Mouse (Mus musculus): ENCODE measurements around the gene Knstrn. TPM values are rescaled to one million over a fixed set of nuclear protein-coding genes. Genes with fewer than 3 reads are reported as not detected.

The Knstrn gene
- total and polyA plus RNA-seq, 3 experiments, result 80.6 to 138 (median 132) TPM

DNA sequence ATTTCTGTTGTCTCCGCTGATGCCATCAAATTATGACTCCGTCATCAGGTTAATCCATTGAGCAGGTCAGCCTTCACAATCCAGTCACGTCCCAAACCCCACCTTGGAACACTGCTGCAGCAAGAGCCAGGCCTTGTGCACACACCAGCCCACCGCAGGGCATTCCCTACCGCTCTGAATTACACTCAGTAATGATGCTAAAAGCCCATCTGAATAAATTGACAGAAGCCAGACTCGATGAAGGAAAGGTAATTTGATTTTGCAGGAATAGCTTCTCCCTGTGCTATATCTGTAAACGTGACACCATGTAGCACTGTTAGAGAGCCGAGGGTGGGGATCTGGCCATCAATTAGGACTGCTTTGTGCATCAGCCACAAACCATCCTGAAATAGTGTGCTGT, 61.5 kb downstream of the Knstrn start:
- no peak for DNase-seq (ENCODE audit: low read depth, low spot score)
- H3K79me2 ChIP-seq (ENCODE audit: control insufficient read depth, insufficient read depth, low read length, poor library complexity), result no peaks in the 10 kb centered on the region
- TF ChIP-seq ZKSCAN1 (IDR thresholded peaks at IDR 0.05; ENCODE audit: low read depth, low read length), result no peak
- no peak for TF ChIP-seq MEF2A (IDR thresholded peaks at IDR 0.05; ENCODE audit: extremely low read depth, insufficient replicate concordance, low read depth, low read length, poor library complexity, severe bottlenecking)
- no peak for TF ChIP-seq RAD21 (IDR thresholded peaks at IDR 0.05; ENCODE audit: low read depth, low read length)
- TF ChIP-seq USF1 (IDR thresholded peaks at IDR 0.05; ENCODE audit: low read depth, low read length), result no peak
- TF ChIP-seq MYC (IDR thresholded peaks at IDR 0.05; ENCODE audit: low read depth, low read length), result no peak
- no peak for TF ChIP-seq ELF1 (IDR thresholded peaks at IDR 0.05; ENCODE audit: low read depth, low read length)
- no peak for TF ChIP-seq SMC3 (IDR thresholded peaks at IDR 0.05; ENCODE audit: low read depth, low read length)
- no peak for TF ChIP-seq NELFE (IDR thresholded peaks at IDR 0.05; ENCODE audit: low read depth, low read length)
- no peak for TF ChIP-seq TCF12 (IDR thresholded peaks at IDR 0.05; ENCODE audit: low read depth, low read length)
- TF ChIP-seq USF2 (IDR thresholded peaks at IDR 0.05; ENCODE audit: borderline replicate concordance in 1 of 2, insufficient read depth in 1 of 2, low read depth in 1 of 2, low read length in 2 of 2), result no peak
- no peak for TF ChIP-seq ZMIZ1 (IDR thresholded peaks at IDR 0.05; ENCODE audit: low read depth, low read length)
- TF ChIP-seq ETS1 (IDR thresholded peaks at IDR 0.05; ENCODE audit: low read depth, low read length), result no peak
- no peak for TF ChIP-seq HCFC1 (IDR thresholded peaks at IDR 0.05; ENCODE audit: low read depth, low read length)
- no peaks in the 10 kb centered on the region for H3K27me3 ChIP-seq (ENCODE audit: control insufficient read depth in 1 of 2, insufficient read depth in 2 of 2, low read length in 2 of 2)
- no peaks in the 10 kb centered on the region for H3K9me3 ChIP-seq (replicated peaks; ENCODE audit: insufficient read depth, low read length)
- H3K27ac ChIP-seq (ENCODE audit: control insufficient read depth, low read depth, low read length), result no peak overlapping the region
- no peaks in the 10 kb centered on the region for H3K36me3 ChIP-seq (ENCODE audit: control insufficient read depth in 1 of 2, insufficient read depth in 2 of 2, low read length in 2 of 2)
- H3K4me1 ChIP-seq (ENCODE audit: control insufficient read depth in 1 of 2, insufficient read depth in 2 of 2, low read length in 2 of 2), result no peaks in the 10 kb centered on the region
- H3K9ac ChIP-seq (ENCODE audit: control insufficient read depth, low read depth, low read length, poor library complexity, severe bottlenecking), result no peak overlapping the region
- H3K4me3 ChIP-seq (ENCODE audit: control insufficient read depth in 1 of 2, insufficient read depth in 1 of 2, low read depth in 2 of 2, low read length in 2 of 2), result no peak overlapping the region

DNA sequence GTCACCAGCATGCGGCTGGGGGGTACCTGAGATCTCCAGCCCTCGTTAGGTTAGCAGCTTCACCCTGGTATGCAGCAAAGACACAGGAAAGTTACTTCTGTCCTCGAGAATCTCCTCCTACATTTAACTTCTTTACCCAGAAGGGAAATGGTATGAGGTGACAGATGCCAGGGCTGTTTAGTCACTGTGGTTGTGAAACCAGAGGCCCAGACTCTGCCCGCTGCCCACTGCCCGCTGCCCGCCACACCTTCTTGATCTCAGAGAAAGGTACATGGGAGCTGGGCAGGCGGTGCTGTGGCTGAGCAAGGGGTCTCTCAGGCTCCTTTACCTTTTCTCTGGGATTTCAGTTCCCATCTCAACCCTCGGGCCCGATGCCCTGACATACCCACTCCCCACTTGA, 62.6 kb downstream of the Knstrn start:
- H3K9me3 ChIP-seq (replicated peaks; ENCODE audit: insufficient read depth, low read length), result no peaks in the 10 kb centered on the region
- no peaks in the 10 kb centered on the region for H3K79me2 ChIP-seq (ENCODE audit: control insufficient read depth, insufficient read depth, low read length, poor library complexity)
- no peaks in the 10 kb centered on the region for H3K36me3 ChIP-seq (ENCODE audit: control insufficient read depth in 1 of 2, insufficient read depth in 2 of 2, low read length in 2 of 2)
- no peaks in the 10 kb centered on the region for H3K27me3 ChIP-seq (ENCODE audit: control insufficient read depth in 1 of 2, insufficient read depth in 2 of 2, low read length in 2 of 2)
- no peaks in the 10 kb centered on the region for H3K4me1 ChIP-seq (ENCODE audit: control insufficient read depth in 1 of 2, insufficient read depth in 2 of 2, low read length in 2 of 2)
- no peak for DNase-seq (ENCODE audit: low read depth, low spot score)
- no peak overlapping the region for H3K9ac ChIP-seq (ENCODE audit: control insufficient read depth, low read depth, low read length, poor library complexity, severe bottlenecking)
- no peak overlapping the region for H3K4me3 ChIP-seq (ENCODE audit: control insufficient read depth in 1 of 2, insufficient read depth in 1 of 2, low read depth in 2 of 2, low read length in 2 of 2)
- no peak overlapping the region for H3K27ac ChIP-seq (ENCODE audit: control insufficient read depth, low read depth, low read length)
- TF ChIP-seq SMC3 (IDR thresholded peaks at IDR 0.05; ENCODE audit: low read depth, low read length) (no peak), TAL1 (IDR thresholded peaks at IDR 0.05; ENCODE audit: low read length) (no peak), MYC (IDR thresholded peaks at IDR 0.05; ENCODE audit: low read depth, low read length) (no peak)

DNA sequence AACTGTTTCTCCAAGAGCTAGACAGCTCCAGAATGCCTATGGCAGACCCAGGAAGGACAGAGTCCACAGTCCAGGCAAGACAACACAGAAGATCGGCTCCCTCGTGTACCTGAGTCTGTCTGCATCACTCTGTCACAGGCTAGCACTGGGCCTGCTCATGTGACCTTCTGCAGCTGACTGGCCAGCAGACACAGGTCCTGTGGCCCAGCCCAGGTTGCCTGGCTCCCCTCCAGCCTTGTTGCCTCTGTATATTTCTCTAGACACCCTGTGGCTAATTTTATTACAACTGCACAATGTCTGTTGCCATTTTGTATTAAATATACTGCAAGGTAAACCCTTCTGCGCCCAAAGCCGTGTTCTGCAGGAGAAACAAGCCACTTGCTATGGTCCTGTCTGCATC, 67.2 kb downstream of the Knstrn start:
- Histone ChIP-seq H3K4me1 (ENCODE audit: control insufficient read depth in 1 of 2, insufficient read depth in 2 of 2, low read length in 2 of 2) (no peaks in the 10 kb centered on the region; a peak in 1 of 4 replicates), H3K9ac (ENCODE audit: control insufficient read depth, low read depth, low read length, poor library complexity, severe bottlenecking) (no peak overlapping the region), H3K27me3 (ENCODE audit: control insufficient read depth in 1 of 2, insufficient read depth in 2 of 2, low read length in 2 of 2) (no peaks in the 10 kb centered on the region), H3K4me3 (ENCODE audit: control insufficient read depth in 1 of 2, insufficient read depth in 1 of 2, low read depth in 2 of 2, low read length in 2 of 2) (no peak overlapping the region), H3K27ac (ENCODE audit: control insufficient read depth, low read depth, low read length) (no peak overlapping the region), H3K9me3 (replicated peaks; ENCODE audit: insufficient read depth, low read length) (no peaks in the 10 kb centered on the region), H3K79me2 (ENCODE audit: control insufficient read depth, insufficient read depth, low read length, poor library complexity) (no peaks in the 10 kb centered on the region), H3K36me3 (ENCODE audit: control insufficient read depth in 1 of 2, insufficient read depth in 2 of 2, low read length in 2 of 2) (no peaks in the 10 kb centered on the region; a peak in 1 of 4 replicates)
- DNase-seq (ENCODE audit: low read depth, low spot score), result no peak
- TF ChIP-seq POLR2AphosphoS5 (IDR thresholded peaks at IDR 0.05; ENCODE audit: borderline replicate concordance, low read depth, low read length) (no peak), MXI1 (IDR thresholded peaks at IDR 0.05; ENCODE audit: low read depth, low read length) (no peak), MAFK (IDR thresholded peaks at IDR 0.05; ENCODE audit: borderline replicate concordance, low read depth, low read length) (no peak), BHLHE40 (IDR thresholded peaks at IDR 0.05; ENCODE audit: borderline replicate concordance, low read depth, low read length) (no peak), ELF1 (IDR thresholded peaks at IDR 0.05; ENCODE audit: low read depth, low read length) (no peak), MEF2A (IDR thresholded peaks at IDR 0.05; ENCODE audit: extremely low read depth, insufficient replicate concordance, low read depth, low read length, poor library complexity, severe bottlenecking) (no peak), NRF1 (IDR thresholded peaks at IDR 0.05; ENCODE audit: insufficient read depth, low read depth, low read length, poor library complexity, severe bottlenecking) (no peak), JUND (IDR thresholded peaks at IDR 0.05; ENCODE audit: low read depth, low read length) (no peak), MAZ (IDR thresholded peaks at IDR 0.05; ENCODE audit: low read depth, low read length) (no peak), USF1 (IDR thresholded peaks at IDR 0.05; ENCODE audit: low read depth, low read length) (no peak), POLR2AphosphoS2 (IDR thresholded peaks at IDR 0.05; ENCODE audit: low read length) (no peak), MAX (IDR thresholded peaks at IDR 0.05; ENCODE audit: low read length) (no peak), TAL1 (IDR thresholded peaks at IDR 0.05; ENCODE audit: low read length) (no peak), CTCF (IDR thresholded peaks at IDR 0.05 in 2 of 3, conservative IDR thresholded peaks at IDR 0.05 in 1 of 3; ENCODE audit: control insufficient read depth in 1 of 3, insufficient read depth in 1 of 3, low read depth in 2 of 3, low read length in 3 of 3, poor library complexity in 1 of 3, severe bottlenecking in 1 of 3) (no peak), RCOR1 (IDR thresholded peaks at IDR 0.05; ENCODE audit: low read depth, low read length) (no peak), RAD21 (IDR thresholded peaks at IDR 0.05; ENCODE audit: low read depth, low read length) (no peak)

Data from MEL (cell line).